Mouse (Mus musculus) hindbrain, embryonic 11.5 days (tissue): ENCODE data around the gene Gm42688. TPM values are rescaled to one million over a fixed set of nuclear protein-coding genes. Genes with fewer than 3 reads are reported as not detected.
A peak's percentile ranks its signal among the peaks of the same experiment; 100 is the strongest.

Experiments
- ATAC-seq: fragments of 200-750 bp; cut with Nextera tagmentation; 2 replicates; pipeline ENCODE4 v1.8.0; 2017; ENCODE audit warnings: mild to moderate bottlenecking, moderate TSS enrichment, moderate library complexity; ENCODE audit not compliant: low FRiP score
- DNase-seq: peaks from one replicate; pipeline ENCODE4 v3.0.0-alpha.2; 2015; ENCODE audit warnings: low spot score
- H3K27ac ChIP-seq: fragments of 300-500 bp; sonication (generic); 2 replicates; pipeline ENCODE4 v1.5.1; 2014; ENCODE audit warnings: mild to moderate bottlenecking, low read depth, low read length
- H3K27me3 ChIP-seq: fragments of 300-500 bp; sonication (generic); 2 replicates; pipeline ENCODE4 v1.6.1; 2014; ENCODE audit warnings: mild to moderate bottlenecking, low read length, moderate library complexity, mixed read lengths; ENCODE audit not compliant: control insufficient read depth, insufficient read depth
- H3K36me3 ChIP-seq: fragments of 300-500 bp; sonication (generic); 2 replicates; pipeline ENCODE4 v1.6.1; 2014; ENCODE audit warnings: mild to moderate bottlenecking, low read length, moderate library complexity, mixed read lengths; ENCODE audit not compliant: control insufficient read depth, insufficient read depth
- H3K4me1 ChIP-seq: fragments of 300-500 bp; sonication (generic); replicated peaks from 2 replicates; pipeline ENCODE4 v1.6.1; 2014; ENCODE audit warnings: low read length, mixed read lengths; ENCODE audit not compliant: control insufficient read depth, insufficient read depth
- H3K4me2 ChIP-seq: fragments of 300-500 bp; sonication (generic); replicated peaks from 2 replicates; pipeline ENCODE4 v1.6.1; 2014; ENCODE audit warnings: mild to moderate bottlenecking, low read depth, low read length
- H3K4me3 ChIP-seq: fragments of 300-500 bp; sonication (generic); 2 replicates; pipeline ENCODE4 v1.5.1; 2014; ENCODE audit warnings: low read depth, low read length
- H3K9ac ChIP-seq: fragments of 300-500 bp; sonication (generic); 2 replicates; pipeline ENCODE4 v1.6.1; 2014; ENCODE audit warnings: low read depth, low read length
- H3K9me3 ChIP-seq: fragments of 300-500 bp; sonication (generic); 2 replicates; pipeline ENCODE4 v1.6.1; 2016; ENCODE audit warnings: low read length; ENCODE audit not compliant: control insufficient read depth
- WGBS: fragments of 180-500 bp; shearing (Covaris S2); extraction: QIAGEN DNeasy Blood & Tissue Kit; methylation state at CpG from one replicate; pipeline ENCODE4 v1.1.7; 2014; 5-methylcytosine and 5-hydroxymethylcytosine counted together
- polyA plus RNA-seq: library from polyadenylated mRNA; unstranded; fragments of >200 nt; fragmentation: Nextera tagmentation; extraction: Ambion mirVana; gene quantifications from 2 replicates; pipeline ENCODE4 v1.2.1, GENCODE M21; 2014

The Gm42688 gene
- polyA plus RNA-seq, 1 experiment from 2014 or later: 1.9 TPM

GRCm38 (mm10) chr6:83111510-83112136 lies 10.2 kb downstream of the Gm42688 start:
- H3K4me2 ChIP-seq: no peak overlapping the region
- DNase-seq (no peak), ATAC-seq (no peak)
- H3K9ac ChIP-seq: no peak overlapping the region
- 95% methylated on average over 4 of the region's 4 CpGs for WGBS
- no peaks in the 10 kb centered on the region for H3K27me3 ChIP-seq
- H3K4me1 ChIP-seq: peaks cover 6% of the 10 kb centered on the region; the same call in 1 of the 2 replicates
- H3K4me3 ChIP-seq: no peak overlapping the region
- H3K36me3 ChIP-seq: no peaks in the 10 kb centered on the region
- no peak overlapping the region for H3K27ac ChIP-seq
- no peaks in the 10 kb centered on the region for H3K9me3 ChIP-seq

DNA sequence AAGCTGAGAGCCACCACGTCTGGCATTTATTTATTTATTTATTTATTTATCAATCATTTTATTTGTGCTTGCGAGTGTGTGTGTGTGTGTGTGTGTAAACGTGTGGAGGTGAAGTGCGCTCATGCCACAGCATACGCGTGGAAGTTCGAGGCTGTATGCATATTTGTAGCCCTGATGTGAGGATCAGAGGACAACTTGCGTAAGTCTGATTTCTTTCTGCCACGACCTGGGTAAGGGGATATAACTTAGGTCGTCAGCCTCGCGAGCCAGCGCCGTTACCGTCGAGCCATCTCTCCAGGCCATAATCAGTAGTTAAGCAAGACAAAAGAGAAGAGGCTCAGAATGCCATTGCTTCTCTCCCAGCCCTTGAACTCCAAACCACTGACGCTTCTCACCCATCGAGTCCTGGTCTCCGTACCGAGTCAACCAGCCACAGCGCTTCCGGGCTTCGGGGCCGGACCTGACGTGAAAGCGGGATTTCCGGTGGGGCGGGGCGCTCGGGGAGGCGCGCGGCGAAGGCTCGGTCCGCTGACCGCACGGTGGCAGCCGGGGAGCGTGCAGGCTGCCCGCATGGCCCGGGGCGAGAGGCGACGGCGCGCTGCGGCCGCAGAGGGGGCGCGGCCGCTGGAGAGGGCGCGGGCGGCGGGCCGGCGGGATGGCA lies 13.7 kb downstream of the Gm42688 start, which contains the start of gene Mogs:
Gene Mogs, plus strand, starts transcription at position 486 of the 661 bp plus-strand sequence.
- Histone ChIP-seq H3K27ac (peak within 1 kb of the TSS; percentile 75), H3K4me2 (peak within 1 kb of the TSS; percentile 83), H3K4me3 (peak within 1 kb of the TSS; percentile 88), H3K27me3 (no peaks in the 10 kb centered on the region), H3K9ac (peak within 1 kb of the TSS; percentile 88), H3K4me1 (peaks cover 8% of the 10 kb centered on the region), H3K36me3 (0 out of 2 replicates have a peak, but pooled peaks cover 7% of the 10 kb centered on the region), H3K9me3 (no peaks in the 10 kb centered on the region)
- peak; percentile 92 for ATAC-seq
- peak; percentile 93 for DNase-seq
- 2% methylated on average over 56 of the region's 58 CpGs for WGBS

DNA sequence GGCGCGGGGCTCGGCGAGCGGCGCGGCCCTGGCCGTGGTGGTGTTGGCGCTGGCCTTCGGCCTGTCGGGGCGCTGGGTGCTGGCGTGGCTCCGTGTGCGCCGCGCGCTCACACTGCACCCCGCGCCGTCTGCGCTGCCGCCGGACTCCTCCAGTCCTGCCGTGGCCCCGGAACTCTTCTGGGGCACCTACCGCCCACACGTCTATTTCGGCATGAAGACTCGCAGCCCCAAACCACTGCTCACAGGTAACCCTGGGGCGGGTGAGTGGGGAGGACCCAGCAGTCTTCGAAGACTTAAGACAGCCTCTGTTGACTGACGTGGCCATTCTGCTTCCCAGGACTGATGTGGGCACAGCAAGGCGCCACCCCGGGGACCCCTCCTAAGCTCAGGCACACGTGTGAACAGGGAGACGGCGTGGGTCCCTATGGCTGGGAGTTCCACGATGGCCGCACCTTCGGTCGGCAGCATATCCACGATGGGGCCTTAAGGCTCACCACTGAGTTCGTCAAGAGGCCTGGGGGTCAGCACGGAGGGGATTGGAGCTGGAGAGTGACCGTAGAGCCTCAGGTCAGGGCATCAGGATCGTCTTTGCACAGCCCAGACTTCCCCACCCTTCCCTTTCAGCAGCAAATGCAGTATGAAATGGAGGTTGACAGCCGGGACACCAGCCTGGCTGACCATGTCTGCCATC lies 14.4 kb downstream of the Gm42688 start:
- ATAC-seq (peak; percentile 42), DNase-seq (peak; percentile 52)
- H3K36me3 ChIP-seq: 0 out of 2 replicates have a peak, but pooled peaks cover 7% of the 10 kb centered on the region
- peak overlapping the region; percentile 75 for H3K27ac ChIP-seq
- H3K27me3 ChIP-seq: no peaks in the 10 kb centered on the region
- H3K9me3 ChIP-seq: no peaks in the 10 kb centered on the region
- peak overlapping the region; percentile 83 for H3K4me2 ChIP-seq
- peak overlapping the region; percentile 88 for H3K9ac ChIP-seq
- WGBS: 3% methylated on average over 33 of the region's 48 CpGs
- H3K4me3 ChIP-seq: peak overlapping the region; percentile 88
- H3K4me1 ChIP-seq: peaks cover 9% of the 10 kb centered on the region; the same call in 1 of the 2 replicates

GRCm38 (mm10) chr6:83116373-83117164 lies 15.2 kb downstream of the Gm42688 start:
- Histone ChIP-seq H3K9ac (peak overlapping the region; percentile 88), H3K9me3 (no peaks in the 10 kb centered on the region), H3K27ac (no peak overlapping the region), H3K4me1 (peaks cover 9% of the 10 kb centered on the region; the same call in 1 of the 2 replicates), H3K4me2 (peak overlapping the region; percentile 83), H3K27me3 (no peaks in the 10 kb centered on the region), H3K36me3 (0 out of 2 replicates have a peak, but pooled peaks cover 7% of the 10 kb centered on the region), H3K4me3 (peak overlapping the region; percentile 88)
- WGBS: 81% methylated on average over 11 of the region's 11 CpGs
- ATAC-seq: no peak
- no peak for DNase-seq

DNA sequence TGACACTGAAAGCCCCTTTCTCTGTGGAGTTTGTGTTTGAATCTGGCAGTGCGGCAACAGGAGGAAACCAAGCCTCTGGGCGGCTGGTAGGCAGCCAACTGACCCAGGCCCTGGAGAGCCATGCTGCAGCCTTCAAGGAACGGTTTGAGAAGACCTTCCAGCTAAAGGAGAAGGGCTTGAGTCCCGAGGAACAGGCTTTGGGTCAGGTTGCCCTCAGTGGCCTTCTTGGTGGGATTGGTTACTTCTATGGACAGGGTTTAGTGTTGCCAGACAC lies 15.7 kb downstream of the Gm42688 start:
- no peak for DNase-seq
- Histone ChIP-seq H3K9ac (no peak overlapping the region), H3K36me3 (0 out of 2 replicates have a peak, but pooled peaks cover 7% of the 10 kb centered on the region), H3K4me1 (peaks cover 9% of the 10 kb centered on the region; the same call in 1 of the 2 replicates), H3K4me2 (no peak overlapping the region), H3K27ac (no peak overlapping the region), H3K27me3 (no peaks in the 10 kb centered on the region), H3K4me3 (no peak overlapping the region), H3K9me3 (no peaks in the 10 kb centered on the region)
- 90% methylated on average over 4 of the region's 4 CpGs for WGBS
- no peak for ATAC-seq

DNA sequence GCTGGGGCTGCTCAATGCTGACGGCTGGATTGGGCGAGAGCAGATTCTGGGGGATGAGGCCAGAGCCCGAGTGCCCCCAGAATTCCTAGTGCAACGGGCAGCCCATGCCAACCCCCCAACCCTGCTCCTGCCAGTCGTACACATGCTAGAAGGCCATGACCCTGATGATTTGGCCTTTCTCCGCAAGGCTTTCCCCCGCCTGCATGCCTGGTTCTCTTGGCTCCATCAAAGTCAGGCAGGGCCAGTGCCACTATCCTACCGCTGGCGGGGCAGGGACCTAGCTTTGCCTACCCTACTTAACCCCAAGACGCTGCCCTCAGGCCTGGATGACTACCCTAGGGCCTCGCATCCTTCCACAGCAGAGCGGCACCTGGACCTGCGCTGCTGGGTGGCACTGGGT lies 16.2 kb downstream of the Gm42688 start:
- no peak overlapping the region for H3K9ac ChIP-seq
- DNase-seq (no peak), ATAC-seq (no peak)
- H3K9me3 ChIP-seq: no peaks in the 10 kb centered on the region
- no peak overlapping the region for H3K27ac ChIP-seq
- WGBS: 93% methylated on average over 13 of the region's 13 CpGs
- no peak overlapping the region for H3K4me3 ChIP-seq
- H3K4me2 ChIP-seq: no peak overlapping the region
- peaks cover 9% of the 10 kb centered on the region; the same call in 1 of the 2 replicates for H3K4me1 ChIP-seq
- 0 out of 2 replicates have a peak, but pooled peaks cover 7% of the 10 kb centered on the region for H3K36me3 ChIP-seq
- no peaks in the 10 kb centered on the region for H3K27me3 ChIP-seq

GRCm38 (mm10) chr6:83118369-83118768 lies 17.0 kb downstream of the Gm42688 start:
- H3K9ac ChIP-seq: 0 out of 2 replicates have a peak overlapping the region, but pooled peaks have one; percentile 27
- H3K27ac ChIP-seq: no peak overlapping the region
- H3K4me2 ChIP-seq: no peak overlapping the region
- H3K4me3 ChIP-seq: no peak overlapping the region
- 85% methylated on average over 11 of the region's 11 CpGs for WGBS
- H3K9me3 ChIP-seq: no peaks in the 10 kb centered on the region
- peaks cover 14% of the 10 kb centered on the region; the same call in 1 of the 2 replicates for H3K4me1 ChIP-seq
- H3K27me3 ChIP-seq: no peaks in the 10 kb centered on the region
- ATAC-seq: no peak
- H3K36me3 ChIP-seq: 0 out of 2 replicates have a peak, but pooled peaks cover 7% of the 10 kb centered on the region
- DNase-seq: no peak
